Mouse (Mus musculus): ENCODE measurements around the gene Tas2r135. TPM values are rescaled to one million over a fixed set of nuclear protein-coding genes. Genes with fewer than 3 reads are reported as not detected.

The Tas2r135 gene
- total and polyA plus RNA-seq, 3 experiments, result not detected

DNA sequence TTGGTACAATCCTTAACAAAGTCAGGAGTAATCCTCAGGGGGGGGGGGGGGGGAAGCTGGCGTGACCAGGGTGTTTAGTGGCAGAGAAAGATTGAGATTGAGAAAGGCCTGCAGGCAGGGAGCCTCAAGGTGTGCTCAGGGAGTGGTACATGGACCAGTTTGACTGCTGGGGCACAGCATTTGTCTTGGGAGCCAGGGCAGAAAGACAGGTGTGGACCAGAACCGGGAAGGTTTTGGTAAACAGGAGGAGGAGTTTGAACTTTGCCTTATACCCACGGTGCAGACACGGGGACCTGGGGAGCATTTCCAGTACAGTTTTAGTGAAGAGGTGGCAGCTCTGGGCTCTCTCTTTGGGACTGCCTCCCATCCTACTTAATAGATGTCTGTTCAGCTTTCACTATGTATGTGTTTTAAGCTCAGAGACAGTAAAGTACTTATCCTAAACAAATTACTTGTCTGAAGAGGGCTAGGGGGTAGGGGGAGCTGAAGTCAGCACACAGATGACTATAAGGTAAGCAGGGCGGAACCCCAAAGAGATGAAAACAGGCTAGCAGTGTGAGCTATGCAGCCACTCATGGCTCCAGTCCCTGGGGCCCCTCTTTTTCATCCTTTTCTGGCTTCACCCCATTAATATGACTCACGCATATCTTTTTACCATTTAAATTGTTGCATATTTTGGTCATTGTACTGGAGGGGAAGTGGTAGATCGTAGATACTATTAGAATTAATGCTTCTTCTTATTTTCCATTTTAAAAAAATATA, 31.4 kb upstream of the Tas2r135 start:
- no peak for DNase-seq (ENCODE audit: low read depth, low spot score)
- Histone ChIP-seq H3K4me3 (ENCODE audit: control insufficient read depth in 1 of 2, insufficient read depth in 1 of 2, low read depth in 2 of 2, low read length in 2 of 2) (no peak overlapping the region), H3K9ac (ENCODE audit: control insufficient read depth, low read depth, low read length, poor library complexity, severe bottlenecking) (no peak overlapping the region), H3K79me2 (ENCODE audit: control insufficient read depth, insufficient read depth, low read length, poor library complexity) (no peaks in the 10 kb centered on the region), H3K27ac (ENCODE audit: control insufficient read depth, low read depth, low read length) (no peak overlapping the region), H3K36me3 (ENCODE audit: control insufficient read depth in 1 of 2, insufficient read depth in 2 of 2, low read length in 2 of 2) (no peaks in the 10 kb centered on the region), H3K4me1 (ENCODE audit: control insufficient read depth in 1 of 2, insufficient read depth in 2 of 2, low read length in 2 of 2) (no peaks in the 10 kb centered on the region; a peak in 1 of 4 replicates), H3K9me3 (replicated peaks; ENCODE audit: insufficient read depth, low read length) (no peaks in the 10 kb centered on the region), H3K27me3 (ENCODE audit: control insufficient read depth in 1 of 2, insufficient read depth in 2 of 2, low read length in 2 of 2) (peaks cover 0 to 2% of the 10 kb centered on the region in 2 experiments; a peak in 2 of 4 replicates)
- TF ChIP-seq MAFK (IDR thresholded peaks at IDR 0.05; ENCODE audit: borderline replicate concordance, low read depth, low read length), result no peak
- TF ChIP-seq MAZ (IDR thresholded peaks at IDR 0.05; ENCODE audit: low read depth, low read length), result no peak
- TF ChIP-seq SMC3 (IDR thresholded peaks at IDR 0.05; ENCODE audit: low read depth, low read length), result no peak
- TF ChIP-seq ELF1 (IDR thresholded peaks at IDR 0.05; ENCODE audit: low read depth, low read length), result no peak
- TF ChIP-seq NELFE (IDR thresholded peaks at IDR 0.05; ENCODE audit: low read depth, low read length), result no peak
- TF ChIP-seq USF2 (IDR thresholded peaks at IDR 0.05; ENCODE audit: borderline replicate concordance in 1 of 2, insufficient read depth in 1 of 2, low read depth in 1 of 2, low read length in 2 of 2), result no peak
- no peak for TF ChIP-seq RCOR1 (IDR thresholded peaks at IDR 0.05; ENCODE audit: low read depth, low read length)
- no peak for TF ChIP-seq E2F4 (IDR thresholded peaks at IDR 0.05; ENCODE audit: borderline replicate concordance, low read depth, low read length)
- TF ChIP-seq TBP (IDR thresholded peaks at IDR 0.05; ENCODE audit: low read depth, low read length), result no peak
- no peak for TF ChIP-seq ZC3H11A (IDR thresholded peaks at IDR 0.05; ENCODE audit: low read depth, low read length)
- TF ChIP-seq MAX (IDR thresholded peaks at IDR 0.05; ENCODE audit: low read length), result no peak
- TF ChIP-seq ZNF384 (IDR thresholded peaks at IDR 0.05; ENCODE audit: low read depth, low read length), result no peak
- no peak for TF ChIP-seq SIN3A (IDR thresholded peaks at IDR 0.05; ENCODE audit: low read length)
- TF ChIP-seq MEF2A (IDR thresholded peaks at IDR 0.05; ENCODE audit: extremely low read depth, insufficient replicate concordance, low read depth, low read length, poor library complexity, severe bottlenecking), result no peak

DNA sequence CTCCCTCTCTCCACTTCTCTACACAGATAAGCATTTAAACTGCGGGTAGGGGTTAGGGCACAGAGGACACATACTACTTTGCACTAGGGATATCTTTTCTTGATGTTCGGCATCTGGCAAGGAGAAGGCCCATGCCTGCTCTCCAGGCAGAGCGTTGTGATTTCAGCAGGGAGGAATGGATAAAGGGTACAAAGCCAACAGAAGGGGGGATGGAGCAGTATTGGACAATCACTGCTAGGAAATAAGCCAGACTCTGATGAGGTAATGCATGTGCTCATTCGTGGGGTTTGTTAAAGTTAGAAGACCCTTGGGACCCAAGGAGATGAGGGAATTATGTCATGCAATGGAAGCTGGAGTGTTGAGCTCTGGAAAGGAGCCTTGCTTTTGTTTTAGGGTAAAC, 30.5 kb upstream of the Tas2r135 start:
- no peaks in the 10 kb centered on the region; a peak in 2 of 4 replicates for H3K27me3 ChIP-seq (ENCODE audit: control insufficient read depth in 1 of 2, insufficient read depth in 2 of 2, low read length in 2 of 2)
- no peak for DNase-seq (ENCODE audit: low read depth, low spot score)

More for the DNA sequence above, 30.5 kb upstream of the Tas2r135 start:
- Histone ChIP-seq H3K4me3 (ENCODE audit: control insufficient read depth in 1 of 2, insufficient read depth in 1 of 2, low read depth in 2 of 2, low read length in 2 of 2) (no peak overlapping the region), H3K9me3 (replicated peaks; ENCODE audit: insufficient read depth, low read length) (no peaks in the 10 kb centered on the region), H3K36me3 (ENCODE audit: control insufficient read depth in 1 of 2, insufficient read depth in 2 of 2, low read length in 2 of 2) (no peaks in the 10 kb centered on the region), H3K79me2 (ENCODE audit: control insufficient read depth, insufficient read depth, low read length, poor library complexity) (no peaks in the 10 kb centered on the region), H3K4me1 (ENCODE audit: control insufficient read depth in 1 of 2, insufficient read depth in 2 of 2, low read length in 2 of 2) (no peaks in the 10 kb centered on the region; a peak in 1 of 4 replicates), H3K9ac (ENCODE audit: control insufficient read depth, low read depth, low read length, poor library complexity, severe bottlenecking) (no peak overlapping the region), H3K27ac (ENCODE audit: control insufficient read depth, low read depth, low read length) (no peak overlapping the region)
- TF ChIP-seq MEF2A (IDR thresholded peaks at IDR 0.05; ENCODE audit: extremely low read depth, insufficient replicate concordance, low read depth, low read length, poor library complexity, severe bottlenecking) (no peak), MAX (IDR thresholded peaks at IDR 0.05; ENCODE audit: low read length) (no peak), ZKSCAN1 (IDR thresholded peaks at IDR 0.05; ENCODE audit: low read depth, low read length) (no peak), POLR2A (IDR thresholded peaks at IDR 0.05; ENCODE audit: control insufficient read depth in 1 of 2, insufficient read depth in 1 of 2, low read depth in 1 of 2, low read length in 2 of 2, poor library complexity in 1 of 2) (no peak), BHLHE40 (IDR thresholded peaks at IDR 0.05; ENCODE audit: borderline replicate concordance, low read depth, low read length) (no peak), EP300 (IDR thresholded peaks at IDR 0.05; ENCODE audit: low read depth in 1 of 2, low read length in 2 of 2) (no peak), POLR2AphosphoS5 (IDR thresholded peaks at IDR 0.05; ENCODE audit: borderline replicate concordance, low read depth, low read length) (no peak), MYB (IDR thresholded peaks at IDR 0.05; ENCODE audit: low read depth, low read length) (no peak), ZC3H11A (IDR thresholded peaks at IDR 0.05; ENCODE audit: low read depth, low read length) (no peak), GABPA (IDR thresholded peaks at IDR 0.05; ENCODE audit: low read depth, low read length) (no peak), GATA1 (IDR thresholded peaks at IDR 0.05; ENCODE audit: low read depth, low read length) (no peak), CHD2 (IDR thresholded peaks at IDR 0.05; ENCODE audit: low read length) (no peak), MAZ (IDR thresholded peaks at IDR 0.05; ENCODE audit: low read depth, low read length) (no peak)
